Mouse (Mus musculus) gastrocnemius, adult 18-20 months (tissue): ENCODE results near the gene Nmt1. TPM values are rescaled to one million over a fixed set of nuclear protein-coding genes. Genes with fewer than 3 reads are reported as not detected.

Source experiments
- DNase-seq: peaks from one replicate; pipeline ENCODE4 v3.0.0; 2021; ENCODE audit warnings: low spot score
- long read RNA-seq, 2 experiments: library from polyadenylated mRNA; stranded (forward); transcript quantifications; one replicate each; pipeline ENCODE4 v2.0.0; 2021
- total RNA-seq, 2 experiments: library from RNA; stranded (reverse); gene quantifications; 2 replicates each; pipeline ENCODE4 v1.2.3; 2021

The Nmt1 gene
- 10 to 100 TPM; 48.5 to 48.7 TPM for total RNA-seq
- long read RNA-seq, experiment 1, full-length matches to known transcripts, result 64 of 91 reads
- long read RNA-seq, experiment 1, partial matches to known transcripts, result 23 of 91 reads
- long read RNA-seq, experiment 1, other reads (novel, unspliced or antisense), result 4 of 91 reads
- long read RNA-seq, experiment 2, full-length matches to known transcripts, result 71 of 95 reads
- long read RNA-seq, experiment 2, partial matches to known transcripts, result 18 of 95 reads
- long read RNA-seq, experiment 2, other reads (novel, unspliced or antisense), result 6 of 95 reads

GRCm38 (mm10) chr11:103028176-103028891, at the start of gene Nmt1, which contains the start of gene Dcakd:
TSS of gene Nmt1 (plus strand) at chr11:103028190.
TSS of gene Dcakd (minus strand) at chr11:103028333.
- peak; percentile 96 for DNase-seq

GRCm38 (mm10) chr11:102981151-102981890, 46.7 kb upstream of the Nmt1 start:
- DNase-seq, result no peak

- no peak for DNase-seq
These were observed 43.9 kb upstream of the Nmt1 start for GRCm38 (mm10) chr11:102984086-102984485.

- DNase-seq, result no peak
These were observed 43.4 kb upstream of the Nmt1 start for GRCm38 (mm10) chr11:102984615-102985014.

- no peak for DNase-seq
These were observed 42.8 kb upstream of the Nmt1 start for GRCm38 (mm10) chr11:102985160-102985559.

GRCm38 (mm10) chr11:102989641-102990151, 38.3 kb upstream of the Nmt1 start:
- DNase-seq, result no peak

- peak; percentile 29 for DNase-seq
These were observed 37.8 kb upstream of the Nmt1 start for GRCm38 (mm10) chr11:102990152-102990663.

- DNase-seq, result no peak
These were observed 36.3 kb upstream of the Nmt1 start for GRCm38 (mm10) chr11:102991681-102992080.

- DNase-seq, result peak; percentile 61
These were observed 35.0 kb upstream of the Nmt1 start for GRCm38 (mm10) chr11:102992940-102993339.

- no peak for DNase-seq
These were observed 34.5 kb upstream of the Nmt1 start for GRCm38 (mm10) chr11:102993420-102994029.

GRCm38 (mm10) chr11:102994952-102995351, 33.0 kb upstream of the Nmt1 start:
- no peak for DNase-seq

GRCm38 (mm10) chr11:102996385-102996784, 31.6 kb upstream of the Nmt1 start:
- peak; percentile 58 for DNase-seq

- no peak for DNase-seq
These were observed 30.8 kb upstream of the Nmt1 start for GRCm38 (mm10) chr11:102996991-102997770.

- no peak for DNase-seq
These were observed 29.8 kb upstream of the Nmt1 start for GRCm38 (mm10) chr11:102998254-102998576.

GRCm38 (mm10) chr11:102998577-102999316, 29.2 kb upstream of the Nmt1 start:
- DNase-seq, result no peak

GRCm38 (mm10) chr11:102999317-102999970, 28.5 kb upstream of the Nmt1 start:
- no peak for DNase-seq

GRCm38 (mm10) chr11:103000111-103000510, 27.9 kb upstream of the Nmt1 start:
- DNase-seq, result no peak

GRCm38 (mm10) chr11:103001063-103001462, 26.9 kb upstream of the Nmt1 start:
- no peak for DNase-seq

- peak; percentile 85 for DNase-seq
These were observed 24.8 kb upstream of the Nmt1 start for GRCm38 (mm10) chr11:103003210-103003609.
